Mouse (Mus musculus) bone marrow, adult 2 months (tissue): ENCODE data around the gene 1500011B03Rik.

ENCODE experiments used
- CTCF ChIP-seq: fragments of 200-500 bp; IDR thresholded peaks from 2 replicates; pipeline ENCODE4 v1.5.1; 2011; ENCODE audit warnings: low read length, control low read depth; ENCODE audit not compliant: control insufficient read depth, insufficient read depth
- POLR2A ChIP-seq: fragments of 200-500 bp; IDR thresholded peaks from 2 replicates; pipeline ENCODE4 v1.6.1; 2011; ENCODE audit warnings: low read depth, mild to moderate bottlenecking, control low read depth, low read length, borderline replicate concordance; ENCODE audit not compliant: control insufficient read depth

DNA sequence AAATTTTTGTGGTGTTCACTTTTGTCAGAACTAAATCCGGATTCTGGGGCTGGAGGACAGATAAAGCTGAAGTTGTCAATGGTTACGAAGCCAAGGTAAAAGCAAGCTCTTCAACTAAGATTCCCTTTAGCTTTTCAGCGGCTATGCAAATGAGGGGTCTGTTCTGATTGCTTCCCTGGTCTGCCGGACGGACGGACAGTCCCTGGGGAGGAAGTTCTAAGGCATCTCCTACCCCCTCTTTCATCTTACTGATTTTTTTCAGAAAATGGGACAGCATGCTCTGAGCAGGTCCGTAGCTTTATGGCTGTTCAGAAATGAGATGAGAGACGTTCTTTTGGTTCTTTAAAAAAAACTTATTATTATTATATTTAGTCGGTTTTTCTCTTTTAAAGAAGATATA lies 27.6 kb downstream of the 1500011B03Rik start:
- no peak for TF ChIP-seq CTCF
- TF ChIP-seq POLR2A: no peak
